Mouse (Mus musculus): ENCODE data around the gene Poc5.

Poc5 gene

DNA sequence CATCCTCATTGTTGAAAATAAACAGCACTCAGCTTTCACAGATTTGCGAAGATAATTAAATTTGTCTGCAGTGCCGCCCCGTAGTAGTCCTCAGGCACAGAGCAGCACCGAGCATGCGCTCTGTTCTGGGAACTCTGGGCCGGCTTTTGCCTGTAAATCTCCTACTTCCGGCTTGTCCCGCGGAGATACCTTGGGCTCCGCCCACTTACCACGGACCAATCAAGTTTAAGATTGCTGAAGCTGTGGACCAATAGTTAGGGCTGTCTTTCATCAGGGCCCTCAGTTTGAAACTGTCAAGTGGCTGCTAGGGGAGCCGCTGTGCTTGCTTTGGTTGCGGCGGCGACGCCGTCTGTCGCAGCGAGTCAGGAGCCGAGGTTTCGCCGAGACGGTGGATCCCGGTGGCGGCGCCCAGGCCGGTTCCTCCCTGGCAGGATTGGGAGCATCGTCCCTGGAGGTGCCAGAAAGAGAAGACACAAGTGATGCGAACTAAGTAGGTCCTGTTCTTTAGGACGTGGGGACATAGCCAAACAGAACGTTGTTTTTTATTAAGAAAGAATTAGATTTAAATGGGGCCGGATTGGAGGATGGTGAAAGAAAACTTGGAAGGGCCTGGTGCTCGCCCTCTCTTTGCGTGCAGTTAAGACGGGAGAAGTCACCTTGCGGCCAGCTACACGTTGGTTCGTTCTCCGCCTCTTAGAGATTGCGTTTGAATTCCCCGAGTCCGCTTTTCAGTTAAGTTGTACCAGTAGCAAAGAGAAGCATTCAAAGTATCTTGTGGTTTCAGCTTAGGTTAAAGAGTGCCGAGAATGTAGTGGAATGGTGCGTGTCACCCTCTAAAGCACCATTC, at the start of gene Poc5:
Gene Poc5, plus strand, starts transcription at position 253 of the 847 bp plus-strand sequence.
- DNase-seq: peak; percentile 100

DNA sequence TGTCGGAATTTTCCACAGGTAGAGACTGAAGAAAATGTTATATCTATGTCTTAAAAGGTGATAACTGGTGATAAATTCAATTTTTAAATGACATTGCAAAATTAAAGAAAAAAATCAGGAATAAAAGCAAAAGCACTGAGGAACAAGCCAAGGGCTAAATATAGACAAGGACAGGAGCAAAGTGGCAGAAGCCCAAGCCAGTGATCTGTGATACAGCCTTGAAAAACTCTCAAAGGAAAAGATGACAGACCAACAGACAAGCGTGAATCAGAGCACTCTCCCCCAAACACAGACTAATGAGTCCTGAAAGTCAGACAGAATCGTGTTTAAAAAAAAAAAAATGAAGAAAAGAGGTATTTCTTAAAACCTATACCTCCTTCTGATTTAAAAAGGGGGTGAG, 46.6 kb upstream of the Poc5 start:
- no peak for DNase-seq

DNA sequence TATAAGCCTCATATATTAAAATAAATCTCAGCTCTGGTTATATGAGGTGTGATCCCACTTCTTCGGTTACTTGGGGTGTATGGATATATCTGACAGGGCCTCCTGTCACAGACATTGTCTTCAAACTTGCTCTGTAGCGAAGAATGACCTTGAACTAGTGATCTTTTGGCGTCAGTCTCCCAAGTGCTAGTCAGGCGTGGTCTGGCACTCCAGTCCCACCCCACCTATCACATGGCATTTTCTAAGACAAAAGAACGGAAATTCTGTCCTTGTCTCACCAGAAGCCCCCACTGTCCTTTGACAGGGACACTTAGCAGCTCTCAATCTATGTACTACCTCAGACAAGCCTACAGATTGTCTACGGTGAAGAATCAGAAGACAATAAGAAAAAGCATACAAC, 43.3 kb upstream of the Poc5 start:
- no peak for DNase-seq

DNA sequence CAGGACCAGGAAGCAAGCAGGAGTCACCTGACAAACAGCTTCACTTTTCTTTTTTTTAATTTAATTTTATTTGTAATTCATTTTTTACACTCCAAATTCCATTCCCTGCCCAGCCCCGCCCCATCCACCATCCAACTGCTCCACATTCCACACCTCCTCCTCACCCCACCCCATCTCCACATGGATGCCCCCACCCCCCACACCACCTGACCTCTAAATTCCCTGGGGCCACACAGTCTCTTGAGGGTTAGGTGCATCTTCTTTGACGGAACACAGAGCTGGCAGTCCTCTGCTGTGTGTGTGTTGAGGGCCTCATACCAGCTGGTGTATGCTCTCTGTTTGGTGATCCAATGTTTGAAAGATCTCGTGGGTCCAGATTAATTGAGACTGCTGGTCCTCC, 41.5 kb upstream of the Poc5 start:
- no peak for DNase-seq

DNA sequence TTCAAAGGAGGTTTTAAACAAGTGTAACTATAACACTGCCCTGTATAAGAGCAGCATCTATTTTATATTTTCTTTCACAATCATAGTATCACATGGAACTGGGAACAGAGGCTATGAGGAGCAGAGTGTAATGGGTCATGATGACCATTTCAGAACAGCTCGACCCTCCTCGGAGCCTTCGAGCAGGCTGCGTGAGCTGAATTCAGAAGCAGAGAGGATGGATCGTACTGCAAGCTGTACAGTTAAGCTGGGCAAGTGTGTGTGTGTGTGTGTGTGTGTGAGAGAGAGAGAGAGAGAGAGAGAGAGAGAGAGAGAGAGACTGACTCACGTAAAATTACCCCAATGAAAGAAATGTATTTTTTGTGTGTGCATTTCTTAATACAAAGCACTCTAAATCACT, 37.9 kb upstream of the Poc5 start:
- DNase-seq: no peak

DNA sequence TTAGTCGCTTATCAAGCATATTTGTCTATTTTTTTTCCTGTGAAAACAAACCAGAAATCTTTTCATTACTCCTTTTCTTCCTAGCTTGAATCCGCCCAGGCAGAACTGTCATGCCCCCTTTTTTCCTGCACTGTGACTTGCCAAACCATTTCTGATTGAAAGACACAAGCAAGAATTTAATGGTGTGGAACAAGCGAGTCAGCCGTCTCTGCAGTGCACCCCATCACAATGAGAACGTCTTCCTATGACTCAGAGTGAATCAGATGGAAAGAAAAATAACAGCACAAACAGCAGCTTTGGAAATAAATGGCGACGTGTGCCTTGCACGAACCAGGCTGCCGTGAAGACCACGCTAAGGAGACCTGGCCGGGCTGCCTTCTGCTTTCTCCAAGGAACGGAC, 36.8 kb upstream of the Poc5 start:
- no peak for DNase-seq

DNA sequence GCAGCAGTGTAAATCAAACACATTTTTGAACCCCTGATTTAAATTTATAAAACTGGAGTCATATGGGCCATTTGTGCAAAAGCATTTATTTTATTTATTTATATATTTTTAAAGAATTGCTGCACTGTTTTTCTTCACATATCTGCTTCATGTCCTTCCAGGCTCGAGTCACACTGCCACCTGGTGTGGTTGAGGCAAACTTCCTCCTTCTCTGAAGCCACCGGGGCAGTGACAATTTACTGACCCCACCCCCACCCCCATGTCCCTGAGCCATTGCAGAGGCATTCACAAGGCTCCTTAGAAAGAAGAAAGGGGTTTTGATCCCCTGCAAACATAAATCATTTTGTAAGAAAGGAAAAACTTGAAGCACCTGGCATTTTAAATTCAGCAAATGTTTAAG, 12.6 kb upstream of the Poc5 start:
- no peak for DNase-seq

DNA sequence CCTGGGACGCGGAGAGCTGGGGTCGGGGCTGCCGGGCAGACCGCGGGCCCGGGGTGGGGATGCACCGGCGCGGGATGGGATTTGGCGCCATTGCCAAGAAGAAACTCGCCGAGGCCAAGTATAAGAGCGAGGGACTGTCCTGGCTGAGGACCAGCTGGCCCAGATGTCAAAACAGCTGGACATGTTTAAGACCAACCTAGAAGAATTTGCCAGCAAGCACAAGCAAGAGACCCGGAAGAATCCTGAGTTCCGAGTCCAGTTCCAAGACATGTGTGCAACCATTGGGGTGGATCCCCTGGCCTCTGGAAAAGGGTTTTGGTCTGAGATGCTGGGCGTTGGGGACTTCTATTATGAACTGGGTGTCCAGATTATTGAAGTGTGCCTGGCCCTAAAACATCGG, 11.2 kb upstream of the Poc5 start:
- DNase-seq: no peak

DNA sequence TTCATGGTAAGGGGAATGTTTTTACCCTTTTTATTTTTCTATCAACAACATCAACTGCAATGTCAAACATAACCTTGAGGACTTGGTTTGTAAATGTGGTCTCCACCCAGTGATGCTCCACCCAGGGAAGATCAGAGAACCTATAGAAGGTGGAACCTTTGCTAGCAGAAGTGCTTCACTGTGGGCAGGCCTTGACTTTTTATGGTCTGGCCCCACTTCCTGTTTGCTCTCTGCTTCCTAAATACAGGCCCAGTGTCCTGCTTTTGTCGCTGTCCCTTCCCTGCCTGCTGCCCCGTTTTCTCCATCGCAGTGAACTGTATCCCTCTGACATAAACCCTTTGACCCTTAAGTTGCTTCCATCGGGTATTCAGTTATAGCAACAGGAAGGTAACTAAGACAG, 10.2 kb upstream of the Poc5 start:
- DNase-seq: no peak

DNA sequence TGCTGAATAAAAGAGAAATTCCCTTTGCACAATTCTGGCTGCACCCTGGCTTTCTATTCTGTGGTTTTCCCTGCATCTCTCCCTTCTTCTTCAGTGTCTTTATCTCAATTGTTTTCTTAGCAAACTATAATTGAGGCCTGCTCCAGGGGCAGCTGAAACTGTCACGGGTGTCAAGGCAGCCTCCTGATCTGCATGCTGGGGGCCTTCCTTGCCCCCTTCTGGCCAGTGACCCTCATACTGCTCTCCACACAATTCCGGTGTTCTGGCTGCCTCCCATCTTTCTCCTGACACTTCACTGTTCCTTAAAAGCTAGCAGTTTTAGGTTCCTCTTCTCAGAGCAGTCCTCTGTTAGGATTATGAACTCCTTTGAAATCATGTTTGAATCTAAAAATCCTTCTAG, 1.2 kb downstream of the Poc5 start:
- DNase-seq: no peak

DNA sequence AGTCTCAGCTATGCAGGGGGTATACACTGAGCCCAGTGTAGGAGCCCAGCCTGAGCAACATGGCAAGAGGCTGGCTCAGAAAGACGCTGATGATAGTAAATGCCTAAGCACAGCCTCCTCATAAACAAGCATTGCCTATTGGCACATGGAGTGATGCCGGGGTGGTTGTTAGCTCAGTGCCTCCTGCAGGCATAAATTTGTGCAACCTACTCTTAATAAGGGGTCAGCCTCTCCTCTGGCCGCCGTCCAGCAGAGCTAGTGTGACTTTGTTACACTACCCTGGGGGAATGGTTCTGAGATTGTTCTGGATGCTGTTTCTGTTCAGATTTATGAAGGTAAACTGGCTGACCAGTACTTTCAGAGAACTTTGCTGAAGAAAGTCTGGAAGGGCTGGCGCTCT, 13.2 kb downstream of the Poc5 start:
- DNase-seq: no peak

DNA sequence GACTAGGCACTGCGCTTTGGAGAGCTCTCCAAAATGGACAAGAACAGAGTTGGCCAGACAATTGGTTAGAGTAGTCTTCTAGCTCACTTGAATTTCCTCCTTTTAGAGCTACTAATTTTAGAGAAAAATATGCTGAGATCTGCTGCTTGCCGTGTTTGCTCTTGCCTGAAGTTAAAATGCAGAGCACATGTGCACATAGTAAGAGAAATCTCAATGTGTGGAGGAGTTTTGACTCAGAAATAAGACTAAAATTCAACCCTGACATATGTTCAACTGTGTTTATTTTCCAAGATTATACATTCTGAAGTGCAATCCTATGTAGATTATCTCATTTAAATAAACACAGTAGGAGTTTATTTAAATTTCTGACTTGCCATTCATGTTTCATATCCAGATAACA, 17.4 kb downstream of the Poc5 start:
- DNase-seq: no peak

DNA sequence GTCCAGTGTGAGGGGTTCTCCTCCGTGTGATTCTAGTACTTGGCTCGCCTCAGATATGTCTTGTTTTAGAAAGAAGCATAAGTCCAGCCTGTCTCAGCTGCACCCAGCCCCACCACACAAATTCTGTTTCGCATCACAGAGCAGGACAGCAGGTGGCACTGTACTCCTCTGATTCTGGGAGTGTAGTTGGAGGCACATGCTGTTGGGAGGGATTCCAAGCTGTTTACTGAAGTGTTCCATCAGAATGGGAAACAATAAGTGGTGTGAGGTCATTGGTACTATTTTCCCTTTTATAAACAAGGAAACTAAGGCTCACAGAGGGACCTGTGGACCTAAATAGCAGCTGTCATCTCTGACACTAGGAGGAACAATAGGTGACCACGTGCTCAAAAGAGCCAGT, 18.9 kb downstream of the Poc5 start:
- no peak for DNase-seq

DNA sequence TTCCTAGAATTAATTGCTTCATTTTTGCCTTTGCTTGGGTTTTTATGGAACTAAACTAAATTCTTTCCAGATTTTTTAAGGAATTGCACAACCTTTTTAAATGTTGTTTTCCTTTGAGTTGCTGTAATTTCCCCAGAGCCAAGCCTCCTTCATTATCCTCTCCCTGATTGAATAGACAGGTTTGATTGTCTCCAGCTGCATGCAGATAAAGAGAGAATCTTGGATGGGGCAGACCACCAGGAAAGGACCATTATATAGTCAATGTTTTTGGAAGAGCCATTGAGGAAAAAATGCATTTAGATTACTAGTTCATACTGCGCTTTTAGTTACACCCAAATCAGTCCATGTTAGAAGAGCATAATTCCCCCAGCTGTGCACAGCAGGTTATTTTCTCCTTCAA, 20.7 kb downstream of the Poc5 start:
- DNase-seq: no peak

DNA sequence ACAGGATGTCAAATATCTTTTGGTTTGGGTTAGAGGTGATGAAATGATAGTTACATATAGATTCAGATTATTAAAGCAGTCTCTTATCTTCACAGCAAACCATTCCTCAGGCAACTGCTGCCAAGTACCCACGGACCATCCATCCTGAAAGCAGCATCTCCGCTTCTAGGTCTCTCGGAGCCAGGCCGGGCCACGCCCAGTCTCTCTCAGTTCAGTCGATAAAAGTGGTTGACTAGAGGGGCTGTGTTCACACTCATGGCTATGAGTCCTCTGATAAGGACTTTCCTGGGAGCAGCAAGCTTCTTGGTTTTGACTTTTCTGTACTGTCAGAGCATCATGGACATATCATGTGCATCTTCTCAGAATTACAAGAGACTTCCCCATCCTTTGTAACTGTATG, 26.3 kb downstream of the Poc5 start:
- DNase-seq: no peak

DNA sequence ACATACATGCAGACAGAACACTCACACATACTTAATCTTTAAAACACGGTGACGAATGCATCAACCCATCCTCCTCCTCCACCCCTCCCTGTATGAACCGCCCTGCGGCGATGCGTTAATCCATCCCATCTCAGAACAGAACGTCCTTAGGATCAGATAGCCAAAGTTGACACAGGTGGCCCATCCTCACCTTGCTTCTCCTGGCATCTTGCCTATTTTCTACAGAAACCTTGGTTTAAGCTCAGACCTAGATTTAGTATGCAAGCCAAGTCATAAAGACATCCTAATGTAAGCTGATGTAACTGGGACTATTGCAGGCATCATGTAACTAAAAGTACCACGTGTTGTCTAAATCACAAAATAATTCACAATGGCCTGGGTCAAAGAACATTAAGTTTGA, 28.3 kb downstream of the Poc5 start:
- no peak for DNase-seq

DNA sequence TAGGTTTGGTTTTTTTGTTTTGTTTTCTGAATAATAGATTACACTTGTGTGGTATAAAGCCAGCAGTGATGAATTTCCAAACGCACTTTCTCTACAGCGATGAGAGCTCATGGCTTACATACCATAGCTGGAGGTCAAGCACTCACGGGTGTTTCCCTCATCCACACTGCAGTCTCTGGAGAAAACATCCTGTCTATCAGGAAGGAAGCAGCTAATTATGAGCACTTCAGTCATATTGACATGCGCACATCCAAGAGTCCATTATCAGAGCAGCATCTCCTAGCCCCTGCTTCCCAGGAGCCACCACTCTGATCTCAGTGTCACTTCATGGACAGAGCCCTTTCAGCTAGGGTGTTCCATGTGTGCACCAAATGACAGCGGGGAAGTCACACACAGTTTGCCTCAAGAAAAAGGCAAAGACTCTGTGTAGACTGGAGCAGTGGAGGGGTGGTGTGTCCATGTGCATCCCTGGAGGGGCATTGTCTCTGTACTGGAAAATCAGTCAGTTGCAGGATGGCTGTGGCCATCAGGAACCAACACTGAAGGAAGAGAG, 29.2 kb downstream of the Poc5 start:
- no peak for DNase-seq

DNA sequence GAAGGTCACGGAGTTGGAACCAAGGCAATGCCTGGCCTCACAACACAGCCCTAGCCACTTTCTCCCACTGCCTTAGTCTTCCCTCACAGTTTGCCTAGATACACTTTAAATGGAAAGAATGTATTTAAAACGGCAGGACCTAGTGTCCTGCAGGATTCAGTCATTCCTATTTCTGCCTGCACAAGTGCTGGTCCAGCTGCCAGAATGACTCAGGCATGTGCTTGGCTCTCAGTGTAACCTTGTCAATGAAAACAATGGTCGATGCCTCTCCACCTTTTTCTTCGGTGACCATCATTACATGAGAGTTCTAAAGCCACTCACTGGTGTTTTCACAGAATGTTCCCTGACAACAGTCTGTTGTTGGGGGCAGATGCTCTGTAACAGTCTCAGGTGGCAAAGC, 30.4 kb downstream of the Poc5 start:
- DNase-seq: no peak

DNA sequence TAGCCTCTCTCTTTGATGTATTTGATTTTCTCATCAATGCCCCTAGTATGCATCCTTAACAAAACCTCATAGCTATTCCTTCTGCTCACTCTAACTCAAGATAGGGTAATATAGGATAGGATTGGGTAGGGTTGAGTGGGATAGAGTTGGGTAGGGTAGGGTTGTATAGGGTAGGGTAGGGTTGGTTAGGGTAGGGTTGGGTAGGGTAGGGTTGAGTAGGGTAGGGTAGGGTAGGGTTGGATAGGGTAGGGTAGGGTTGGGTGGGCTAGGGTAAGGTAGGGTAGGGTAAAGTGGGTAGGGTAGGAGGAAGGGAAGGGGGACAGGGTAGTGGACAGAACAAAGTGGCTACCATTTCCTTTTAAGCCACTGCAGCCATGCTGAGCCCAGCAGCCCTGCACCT, 33.1 kb downstream of the Poc5 start:
- DNase-seq: no peak

DNA sequence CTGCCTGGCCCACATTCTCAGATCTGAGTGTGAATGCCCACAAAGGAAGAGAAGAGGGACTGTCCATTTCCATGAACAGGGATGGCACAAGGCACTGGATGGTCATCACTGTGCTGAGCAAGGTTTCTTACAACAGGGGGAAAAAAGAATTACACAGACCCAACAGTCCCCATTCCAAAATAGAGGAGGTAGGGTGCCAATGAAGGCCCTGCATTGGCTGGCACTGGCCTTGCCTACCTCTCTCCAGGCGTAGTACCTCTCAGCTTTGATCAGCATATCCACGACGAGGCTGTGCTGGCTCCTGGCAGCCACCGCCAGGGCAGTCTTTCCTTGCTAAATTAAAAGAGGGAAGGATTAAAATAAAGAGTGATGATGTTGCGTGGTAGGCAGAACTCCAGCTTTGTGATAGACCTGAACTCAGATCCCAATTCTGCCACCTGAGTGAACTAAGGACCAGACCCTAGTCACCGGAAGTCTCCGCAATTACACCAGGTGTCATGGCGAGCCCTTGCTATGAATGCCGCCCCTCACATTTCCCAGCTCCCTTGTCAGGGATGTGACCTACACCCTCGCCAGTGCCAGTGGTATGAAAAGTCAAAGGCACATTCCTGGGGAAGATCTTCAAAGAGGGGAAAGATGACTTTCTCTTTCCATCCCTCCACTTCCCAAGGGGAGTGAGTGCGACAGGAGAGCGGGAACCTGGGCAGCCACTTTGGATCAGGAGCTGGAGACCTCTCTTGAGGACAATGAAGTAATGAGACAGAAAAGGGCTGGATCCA, 36.6 kb downstream of the Poc5 start:
- no peak for DNase-seq

DNA sequence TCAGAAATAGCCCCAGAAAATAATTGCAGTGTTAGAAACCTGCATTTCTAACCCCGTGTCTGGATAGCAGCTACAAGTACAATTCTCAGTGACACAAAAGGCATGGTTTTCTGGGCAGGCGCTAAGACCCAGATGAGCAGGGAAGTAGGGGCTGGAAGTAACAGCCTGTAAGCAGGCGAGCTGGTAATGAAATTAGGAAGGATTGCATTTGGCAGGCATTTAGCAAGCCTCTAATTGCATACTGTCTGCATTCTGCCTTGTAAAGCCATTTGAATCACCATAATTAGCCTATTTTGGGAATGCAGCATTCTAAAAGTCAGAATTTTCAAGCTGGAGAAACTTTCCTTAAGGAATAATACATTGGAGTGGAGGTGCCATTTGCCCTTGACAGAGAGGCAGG, 38.0 kb downstream of the Poc5 start:
- no peak for DNase-seq

DNA sequence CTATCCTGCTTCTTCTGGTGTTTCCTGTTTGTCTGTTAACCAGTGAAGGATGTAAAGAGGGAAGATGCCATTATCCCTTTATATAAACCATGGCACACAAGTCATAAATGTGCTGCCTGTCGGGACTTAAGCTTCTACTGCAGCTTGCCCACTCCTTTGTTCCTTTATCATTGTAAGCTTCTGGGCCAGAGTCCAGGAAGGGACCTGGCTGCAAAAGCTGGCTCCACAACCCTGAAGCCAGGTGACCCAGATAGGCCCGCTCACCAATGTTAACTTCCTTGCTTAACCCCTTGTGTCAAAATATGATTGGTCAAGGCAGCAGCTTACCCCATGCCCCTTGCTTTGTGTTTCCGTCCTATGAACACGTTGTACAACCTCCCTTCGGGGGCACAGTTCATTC, 40.4 kb downstream of the Poc5 start:
- no peak for DNase-seq

DNA sequence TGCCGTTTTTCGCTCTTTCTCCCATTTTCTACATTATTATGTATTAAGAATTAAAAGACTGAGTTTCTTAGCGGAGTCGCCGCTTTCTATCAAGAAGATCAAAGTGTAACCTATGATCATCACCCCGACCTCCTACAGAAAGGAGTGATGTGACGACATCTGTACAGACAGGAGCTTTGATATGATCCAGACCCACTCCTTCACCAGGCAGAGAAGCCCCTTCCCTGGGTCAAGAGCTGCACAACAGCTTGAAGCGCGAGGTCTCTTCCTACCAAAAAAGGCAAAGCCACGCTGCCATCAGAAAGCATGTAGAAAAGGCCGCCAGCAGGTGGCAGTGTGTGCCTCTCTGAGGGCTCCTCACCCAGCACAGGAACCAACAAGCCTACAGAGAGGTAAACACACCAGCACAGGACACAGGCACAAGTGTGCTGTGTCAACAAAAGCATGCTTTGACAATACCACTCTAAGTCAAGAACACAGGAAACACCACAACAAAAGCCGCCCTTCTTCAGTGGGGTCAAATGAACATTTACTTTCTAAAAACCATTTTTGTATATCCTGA, 43.6 kb downstream of the Poc5 start:
- DNase-seq: peak; percentile 85

DNA sequence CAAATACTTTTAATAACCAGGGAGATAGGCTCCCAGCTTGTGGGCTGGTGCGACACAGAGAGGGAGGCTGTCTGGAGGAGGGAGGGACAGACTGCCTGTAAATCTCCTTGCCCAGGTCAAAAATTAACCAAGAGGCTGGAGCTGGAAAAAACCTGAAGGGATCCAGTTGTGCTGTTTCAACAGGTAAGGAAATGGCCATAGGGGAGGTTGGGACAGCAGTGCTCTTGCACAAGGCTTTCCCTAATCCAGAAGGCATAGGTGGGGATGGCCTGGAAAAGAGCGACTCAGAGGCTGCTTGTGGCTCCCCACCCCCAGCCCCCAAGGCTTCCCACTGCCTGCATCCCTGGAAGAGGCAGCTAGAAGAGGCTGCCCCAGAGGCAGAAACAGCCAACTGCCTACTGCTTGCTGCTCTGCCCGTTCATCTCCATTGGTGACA, 44.3 kb downstream of the Poc5 start:
- DNase-seq: no peak

Data from thymus, postnatal 25 days (tissue).